Mouse (Mus musculus): ENCODE measurements around the gene Gpr149. TPM values are rescaled to one million over a fixed set of nuclear protein-coding genes. Genes with fewer than 3 reads are reported as not detected.
A peak's percentile ranks its signal among the peaks of the same experiment; 100 is the strongest.

The Gpr149 gene
- total and polyA plus RNA-seq, 2 experiments from 2014 or later, result 4.0 to 6.5 TPM

- TF ChIP-seq CTCF (IDR thresholded peaks at IDR 0.05; ENCODE audit: low read depth), result no peak
- 27% methylated on average over 7 of the region's 7 CpGs for WGBS
- no peaks in the 10 kb centered on the region for H3K27me3 ChIP-seq (ENCODE audit: insufficient read depth, low read length)
- H3K27ac ChIP-seq (ENCODE audit: low read depth, low read length), result no peak overlapping the region
- no peak overlapping the region for H3K4me3 ChIP-seq (ENCODE audit: low read depth, low read length)
- DNase-seq (no peak), ATAC-seq (no peak)
- H3K4me1 ChIP-seq (ENCODE audit: insufficient read depth), result no peaks in the 10 kb centered on the region
- H3K36me3 ChIP-seq (ENCODE audit: insufficient read depth), result no peaks in the 10 kb centered on the region
- H3K9me3 ChIP-seq (ENCODE audit: low read length), result no peaks in the 10 kb centered on the region
- H3K9ac ChIP-seq, result no peak overlapping the region
- H3K4me2 ChIP-seq (ENCODE audit: low read depth), result no peak overlapping the region
These were observed 10.1 kb downstream of the Gpr149 start for GRCm38 (mm10) chr3:62594842-62595241.

GRCm38 (mm10) chr3:62585072-62585471 lies 19.9 kb downstream of the Gpr149 start:
- no peak overlapping the region for H3K4me2 ChIP-seq (ENCODE audit: low read depth)
- H3K36me3 ChIP-seq (ENCODE audit: insufficient read depth), result no peaks in the 10 kb centered on the region
- no peaks in the 10 kb centered on the region for H3K4me1 ChIP-seq (ENCODE audit: insufficient read depth)
- no peak overlapping the region for H3K27ac ChIP-seq (ENCODE audit: low read depth, low read length)
- no peaks in the 10 kb centered on the region for H3K9me3 ChIP-seq (ENCODE audit: low read length)
- H3K27me3 ChIP-seq (ENCODE audit: insufficient read depth, low read length), result no peaks in the 10 kb centered on the region
- H3K9ac ChIP-seq, result no peak overlapping the region
- TF ChIP-seq CTCF (IDR thresholded peaks at IDR 0.05; ENCODE audit: low read depth), result no peak
- no peak overlapping the region for H3K4me3 ChIP-seq (ENCODE audit: low read depth, low read length)
- DNase-seq, result no peak
- WGBS, result 86% methylated on average over 1 of the region's 1 CpGs
- ATAC-seq, result no peak

GRCm38 (mm10) chr3:62527593-62527992 lies 77.3 kb downstream of the Gpr149 start:
- 78% methylated on average over 5 of the region's 5 CpGs for WGBS
- H3K9me3 ChIP-seq (ENCODE audit: low read length), result no peaks in the 10 kb centered on the region
- H3K4me2 ChIP-seq (ENCODE audit: low read depth), result no peak overlapping the region
- ATAC-seq (0 out of 2 replicates have a peak, but pooled peaks have one; percentile 6), DNase-seq (no peak)
- no peak for TF ChIP-seq CTCF (IDR thresholded peaks at IDR 0.05; ENCODE audit: low read depth)
- no peak overlapping the region for H3K4me3 ChIP-seq (ENCODE audit: low read depth, low read length)
- H3K36me3 ChIP-seq (ENCODE audit: insufficient read depth), result no peaks in the 10 kb centered on the region
- no peaks in the 10 kb centered on the region for H3K4me1 ChIP-seq (ENCODE audit: insufficient read depth)
- H3K27ac ChIP-seq (ENCODE audit: low read depth, low read length), result no peak overlapping the region
- no peak overlapping the region for H3K9ac ChIP-seq
- H3K27me3 ChIP-seq (ENCODE audit: insufficient read depth, low read length), result no peaks in the 10 kb centered on the region

- H3K27ac ChIP-seq (ENCODE audit: low read depth, low read length), result no peak overlapping the region
- H3K9me3 ChIP-seq (ENCODE audit: low read length), result no peaks in the 10 kb centered on the region
- peak; percentile 75 for ATAC-seq
- H3K4me3 ChIP-seq (ENCODE audit: low read depth, low read length), result no peak overlapping the region
- no peak overlapping the region for H3K4me2 ChIP-seq (ENCODE audit: low read depth)
- H3K36me3 ChIP-seq (ENCODE audit: insufficient read depth), result no peaks in the 10 kb centered on the region
- DNase-seq, result peak; percentile 80
- H3K27me3 ChIP-seq (ENCODE audit: insufficient read depth, low read length), result no peaks in the 10 kb centered on the region
- peak; percentile 74 for TF ChIP-seq CTCF (IDR thresholded peaks at IDR 0.05; ENCODE audit: low read depth)
- WGBS, result 29% methylated on average over 4 of the region's 4 CpGs
- H3K4me1 ChIP-seq (ENCODE audit: insufficient read depth), result no peaks in the 10 kb centered on the region
- no peak overlapping the region for H3K9ac ChIP-seq
These were observed 77.8 kb downstream of the Gpr149 start for GRCm38 (mm10) chr3:62527160-62527559.

GRCm38 (mm10) chr3:62507206-62507647 lies 97.7 kb downstream of the Gpr149 start:
- peaks cover 14% of the 10 kb centered on the region for H3K4me1 ChIP-seq (ENCODE audit: insufficient read depth)
- no peaks in the 10 kb centered on the region for H3K9me3 ChIP-seq (ENCODE audit: low read length)
- ATAC-seq (no peak), DNase-seq (no peak)
- H3K27ac ChIP-seq (ENCODE audit: low read depth, low read length), result no peak overlapping the region
- no peak overlapping the region for H3K9ac ChIP-seq
- H3K36me3 ChIP-seq (ENCODE audit: insufficient read depth), result no peaks in the 10 kb centered on the region
- H3K4me3 ChIP-seq (ENCODE audit: low read depth, low read length), result peak overlapping the region; percentile 99
- H3K27me3 ChIP-seq (ENCODE audit: insufficient read depth, low read length), result no peaks in the 10 kb centered on the region
- H3K4me2 ChIP-seq (ENCODE audit: low read depth), result peak overlapping the region; percentile 62
- no peak for TF ChIP-seq CTCF (IDR thresholded peaks at IDR 0.05; ENCODE audit: low read depth)
- 32% methylated on average over 5 of the region's 5 CpGs for WGBS

GRCm38 (mm10) chr3:62506488-62507205 lies 98.3 kb downstream of the Gpr149 start, which contains the start of gene Dhx36:
Gene Dhx36, minus strand, starts transcription at chr3:62507004.
- H3K27ac ChIP-seq (ENCODE audit: low read depth, low read length), result peak within 1 kb of the TSS; percentile 98
- WGBS, result 2% methylated on average over 66 of the region's 66 CpGs
- no peaks in the 10 kb centered on the region for H3K27me3 ChIP-seq (ENCODE audit: insufficient read depth, low read length)
- peak within 1 kb of the TSS; percentile 99 for H3K4me3 ChIP-seq (ENCODE audit: low read depth, low read length)
- H3K9me3 ChIP-seq (ENCODE audit: low read length), result no peaks in the 10 kb centered on the region
- TF ChIP-seq CTCF (IDR thresholded peaks at IDR 0.05; ENCODE audit: low read depth), result no peak
- DNase-seq (peak; percentile 99), ATAC-seq (peak; percentile 99)
- H3K4me1 ChIP-seq (ENCODE audit: insufficient read depth), result peaks cover 14% of the 10 kb centered on the region
- H3K4me2 ChIP-seq (ENCODE audit: low read depth), result peak within 1 kb of the TSS; percentile 62
- peak within 1 kb of the TSS; percentile 91 for H3K9ac ChIP-seq
- no peaks in the 10 kb centered on the region for H3K36me3 ChIP-seq (ENCODE audit: insufficient read depth)

GRCm38 (mm10) chr3:62505166-62505900 lies 99.6 kb downstream of the Gpr149 start:
- Histone ChIP-seq H3K9ac (peak overlapping the region; percentile 91; the same call in 1 of the 2 replicates), H3K4me1 (ENCODE audit: insufficient read depth) (peaks cover 14% of the 10 kb centered on the region), H3K4me2 (ENCODE audit: low read depth) (peak overlapping the region; percentile 62), H3K36me3 (ENCODE audit: insufficient read depth) (peaks cover 3% of the 10 kb centered on the region), H3K27me3 (ENCODE audit: insufficient read depth, low read length) (no peaks in the 10 kb centered on the region), H3K27ac (ENCODE audit: low read depth, low read length) (no peak overlapping the region), H3K9me3 (ENCODE audit: low read length) (no peaks in the 10 kb centered on the region), H3K4me3 (ENCODE audit: low read depth, low read length) (peak overlapping the region; percentile 99)
- 75% methylated on average over 5 of the region's 5 CpGs for WGBS
- DNase-seq (no peak), ATAC-seq (no peak)
- no peak for TF ChIP-seq CTCF (IDR thresholded peaks at IDR 0.05; ENCODE audit: low read depth)

Measured in forebrain, postnatal 0 days (tissue).